Mouse (Mus musculus) intestine, embryonic 16.5 days (tissue): ENCODE measurements around the gene Ctnnbl1. TPM values are rescaled to one million over a fixed set of nuclear protein-coding genes. Genes with fewer than 3 reads are reported as not detected.

ENCODE experiments used
- ATAC-seq: fragments of 200-750 bp; cut with Nextera tagmentation; 2 replicates; pipeline ENCODE4 v1.8.0; 2017; ENCODE audit warnings: moderate TSS enrichment, moderate library complexity
- H3K27ac ChIP-seq: fragments of 300-500 bp; sonication (generic); 2 replicates; pipeline ENCODE4 v1.5.1; 2014; ENCODE audit warnings: mild to moderate bottlenecking, low read length
- H3K27me3 ChIP-seq: fragments of 300-500 bp; sonication (generic); replicated peaks from 2 replicates; pipeline ENCODE4 v1.6.1; 2014; ENCODE audit warnings: low read length, control low read depth, mixed read lengths; ENCODE audit not compliant: control insufficient read depth, insufficient read depth
- H3K36me3 ChIP-seq: fragments of 300-500 bp; sonication (generic); 2 replicates; pipeline ENCODE4 v1.6.1; 2014; ENCODE audit warnings: low read length, control low read depth; ENCODE audit not compliant: control insufficient read depth, insufficient read depth
- H3K4me1 ChIP-seq: fragments of 300-500 bp; sonication (generic); 2 replicates; pipeline ENCODE4 v1.6.1; 2014; ENCODE audit warnings: low read length, control low read depth, mixed read lengths; ENCODE audit not compliant: control insufficient read depth, insufficient read depth
- H3K4me2 ChIP-seq: fragments of 300-500 bp; sonication (generic); 2 replicates; pipeline ENCODE4 v1.6.1; 2014; ENCODE audit warnings: low read depth, low read length, control low read depth
- H3K4me3 ChIP-seq: fragments of 300-500 bp; sonication (generic); 2 replicates; pipeline ENCODE4 v1.5.1; 2014; ENCODE audit warnings: mild to moderate bottlenecking, low read length
- H3K9ac ChIP-seq: fragments of 300-500 bp; sonication (generic); 2 replicates; pipeline ENCODE4 v1.6.1; 2014; ENCODE audit warnings: low read depth, low read length
- H3K9me3 ChIP-seq: fragments of 300-500 bp; sonication (generic); 2 replicates; pipeline ENCODE4 v1.6.1; 2016; ENCODE audit warnings: low read length, control low read depth; ENCODE audit not compliant: control insufficient read depth
- WGBS: fragments of 180-500 bp; shearing (Covaris S2); extraction: QIAGEN DNeasy Blood & Tissue Kit; methylation state at CpG from one replicate; pipeline ENCODE4 v1.1.7; 2014; 5-methylcytosine and 5-hydroxymethylcytosine counted together
- polyA plus RNA-seq: library from polyadenylated mRNA; unstranded; fragments of >200 nt; fragmentation: Nextera tagmentation; extraction: Ambion mirVana; gene quantifications from 2 replicates; pipeline ENCODE4 v1.2.1, GENCODE M21; 2015

Gene Ctnnbl1
- polyA plus RNA-seq, 1 experiment from 2014 or later, result 48.2 TPM

GRCm38 (mm10) chr2:157705777-157706158, 31.4 kb upstream of the Ctnnbl1 start:
- WGBS, result 64% methylated on average over 8 of the region's 8 CpGs
- H3K9ac ChIP-seq, result no peak overlapping the region
- no peaks in the 10 kb centered on the region for H3K4me1 ChIP-seq
- H3K36me3 ChIP-seq, result no peaks in the 10 kb centered on the region
- 0 out of 2 replicates have a peak, but pooled peaks cover 2% of the 10 kb centered on the region for H3K27me3 ChIP-seq
- H3K27ac ChIP-seq, result no peak overlapping the region
- H3K4me3 ChIP-seq, result no peak overlapping the region
- ATAC-seq, result no peak
- H3K9me3 ChIP-seq, result no peaks in the 10 kb centered on the region
- H3K4me2 ChIP-seq, result no peak overlapping the region

DNA sequence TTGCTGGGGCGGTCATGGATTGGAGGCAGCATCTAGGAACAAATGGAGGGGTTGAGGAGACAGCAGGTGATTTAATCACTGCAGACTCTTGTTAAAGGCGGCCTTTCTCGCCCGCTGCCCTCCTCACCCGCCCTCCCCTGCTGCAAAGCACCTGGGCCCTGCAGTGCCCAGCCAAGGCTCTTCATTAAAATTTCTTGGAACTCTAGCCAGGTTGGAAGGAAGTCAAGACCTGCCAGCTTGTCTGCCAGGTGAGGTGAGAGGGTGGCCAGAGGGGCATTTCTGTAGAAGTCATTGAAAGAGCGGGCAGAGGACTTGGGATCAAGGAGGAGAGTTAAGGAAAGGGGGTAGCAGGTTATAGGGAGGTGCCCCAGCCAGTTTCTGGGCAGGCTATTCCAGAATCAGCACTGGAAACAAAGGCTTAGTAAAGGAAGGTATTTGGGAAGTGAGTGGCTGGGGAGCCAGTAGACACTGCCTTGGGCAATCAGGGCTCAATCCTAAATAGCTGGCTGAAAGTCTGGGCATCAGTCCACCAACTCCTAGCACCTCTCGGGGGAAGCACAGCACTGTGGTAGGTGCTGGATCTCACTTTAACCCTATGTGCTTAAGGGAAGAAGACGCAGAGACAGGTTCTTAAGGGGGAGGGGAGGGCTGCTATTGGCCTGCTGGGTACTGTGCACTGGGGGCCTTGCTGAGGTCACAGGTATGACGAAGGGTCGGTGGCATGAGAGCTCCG, 29.8 kb upstream of the Ctnnbl1 start:
- H3K4me2 ChIP-seq, result no peak overlapping the region
- no peak overlapping the region for H3K27ac ChIP-seq
- ATAC-seq, result no peak
- no peak overlapping the region for H3K9ac ChIP-seq
- H3K27me3 ChIP-seq, result 0 out of 2 replicates have a peak, but pooled peaks cover 2% of the 10 kb centered on the region
- no peaks in the 10 kb centered on the region for H3K4me1 ChIP-seq
- no peak overlapping the region for H3K4me3 ChIP-seq
- WGBS, result 56% methylated on average over 11 of the region's 11 CpGs
- no peaks in the 10 kb centered on the region for H3K36me3 ChIP-seq
- H3K9me3 ChIP-seq, result no peaks in the 10 kb centered on the region

DNA sequence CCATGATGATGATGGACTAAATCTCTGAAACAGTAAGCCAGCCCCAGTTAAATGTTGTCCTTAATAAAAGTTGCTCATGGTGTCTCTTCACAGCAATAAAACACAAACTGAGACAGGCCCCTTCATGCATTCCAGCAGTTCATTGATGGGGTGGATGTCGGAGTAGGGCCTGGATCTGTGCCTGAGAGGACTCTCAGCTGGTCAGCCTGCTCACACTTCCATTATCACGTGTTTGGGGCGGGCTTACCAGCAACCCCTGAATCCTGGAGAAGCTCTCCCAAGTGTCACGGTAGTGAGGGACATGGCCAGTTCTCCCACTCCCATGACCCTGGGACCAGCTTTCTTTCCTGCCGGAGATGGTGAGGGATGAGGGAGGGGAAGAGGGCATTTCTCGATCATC, 24.5 kb upstream of the Ctnnbl1 start:
- no peaks in the 10 kb centered on the region for H3K36me3 ChIP-seq
- no peaks in the 10 kb centered on the region for H3K27me3 ChIP-seq
- no peak overlapping the region for H3K9ac ChIP-seq
- H3K27ac ChIP-seq, result no peak overlapping the region
- WGBS, result 65% methylated on average over 6 of the region's 6 CpGs
- no peak overlapping the region for H3K4me2 ChIP-seq
- no peak overlapping the region for H3K4me3 ChIP-seq
- ATAC-seq, result no peak
- H3K4me1 ChIP-seq, result 0 out of 2 replicates have a peak, but pooled peaks cover 7% of the 10 kb centered on the region
- H3K9me3 ChIP-seq, result no peaks in the 10 kb centered on the region

GRCm38 (mm10) chr2:157715586-157716191, 21.5 kb upstream of the Ctnnbl1 start:
- 44% methylated on average over 12 of the region's 12 CpGs for WGBS
- H3K4me3 ChIP-seq, result no peak overlapping the region

DNA sequence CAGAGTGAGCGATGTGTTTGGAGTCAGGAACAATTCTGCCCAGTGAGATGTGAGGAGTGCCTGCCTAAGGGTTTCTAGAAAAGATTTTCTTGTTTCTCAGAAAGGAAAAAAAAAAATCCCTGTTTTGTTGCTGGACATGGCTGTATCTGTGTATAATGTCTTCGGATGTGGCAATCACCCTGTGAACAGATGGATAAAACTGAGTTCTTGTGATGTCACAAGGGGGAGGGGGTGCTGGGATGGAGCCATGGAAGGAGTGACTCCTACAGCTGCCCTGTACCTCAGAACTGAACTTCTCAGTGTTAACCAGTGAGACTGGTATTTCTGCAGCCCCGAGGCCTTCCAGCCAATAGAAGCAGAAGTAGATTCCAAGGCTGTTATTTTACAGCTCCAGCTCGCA, 18.8 kb upstream of the Ctnnbl1 start:
- H3K4me3 ChIP-seq, result no peak overlapping the region
- H3K4me1 ChIP-seq, result 0 out of 2 replicates have a peak, but pooled peaks cover 7% of the 10 kb centered on the region
- no peak overlapping the region for H3K9ac ChIP-seq
- no peak overlapping the region for H3K27ac ChIP-seq
- H3K9me3 ChIP-seq, result no peaks in the 10 kb centered on the region
- no peaks in the 10 kb centered on the region for H3K27me3 ChIP-seq
- no peak overlapping the region for H3K4me2 ChIP-seq
- H3K36me3 ChIP-seq, result no peaks in the 10 kb centered on the region
- no peak for ATAC-seq
- WGBS, result 47% methylated on average over 4 of the region's 4 CpGs

More at GRCm38 (mm10) chr2:157715586-157716191, 21.5 kb upstream of the Ctnnbl1 start:
- H3K9me3 ChIP-seq, result no peaks in the 10 kb centered on the region
- no peak overlapping the region for H3K9ac ChIP-seq
- no peaks in the 10 kb centered on the region for H3K36me3 ChIP-seq
- H3K27ac ChIP-seq, result no peak overlapping the region
- H3K27me3 ChIP-seq, result no peaks in the 10 kb centered on the region
- H3K4me1 ChIP-seq, result 0 out of 2 replicates have a peak, but pooled peaks cover 7% of the 10 kb centered on the region
- H3K4me2 ChIP-seq, result no peak overlapping the region
- no peak for ATAC-seq

- no peak overlapping the region for H3K4me2 ChIP-seq
- H3K4me3 ChIP-seq, result no peak overlapping the region
- 57% methylated on average over 8 of the region's 8 CpGs for WGBS
- no peaks in the 10 kb centered on the region for H3K9me3 ChIP-seq
- H3K27me3 ChIP-seq, result no peaks in the 10 kb centered on the region
- H3K36me3 ChIP-seq, result no peaks in the 10 kb centered on the region
- H3K27ac ChIP-seq, result peak overlapping the region; percentile 18; the same call in 1 of the 2 replicates
- no peak overlapping the region for H3K9ac ChIP-seq
- ATAC-seq, result no peak
- H3K4me1 ChIP-seq, result no peaks in the 10 kb centered on the region
These were observed 13.2 kb upstream of the Ctnnbl1 start for GRCm38 (mm10) chr2:157723883-157724573.

GRCm38 (mm10) chr2:157724574-157724914, 12.7 kb upstream of the Ctnnbl1 start:
- Histone ChIP-seq H3K4me1 (no peaks in the 10 kb centered on the region), H3K4me3 (no peak overlapping the region), H3K27ac (no peak overlapping the region), H3K9me3 (no peaks in the 10 kb centered on the region), H3K4me2 (no peak overlapping the region), H3K27me3 (no peaks in the 10 kb centered on the region), H3K9ac (no peak overlapping the region), H3K36me3 (no peaks in the 10 kb centered on the region)
- 39% methylated on average over 5 of the region's 5 CpGs for WGBS
- ATAC-seq, result no peak

DNA sequence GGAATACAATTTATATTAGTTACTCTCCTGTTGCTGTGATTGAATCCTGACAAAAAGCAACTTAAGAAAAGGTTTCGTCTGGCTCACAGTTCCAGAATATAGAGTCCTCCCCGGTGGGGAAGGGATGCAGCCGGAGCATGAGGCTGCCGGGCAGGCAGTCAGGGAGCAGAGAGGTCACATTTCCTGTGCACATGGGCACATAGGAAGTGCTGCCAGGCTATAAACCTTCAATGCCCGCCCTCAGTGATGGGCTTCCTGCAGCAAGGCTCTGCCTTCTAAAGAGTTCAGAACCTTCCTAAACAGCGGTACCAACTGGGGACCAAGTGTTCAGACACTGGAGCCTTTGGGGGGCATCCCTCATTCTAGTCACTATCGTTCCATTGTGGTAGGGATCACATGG, 7.4 kb downstream of the Ctnnbl1 start:
- H3K4me2 ChIP-seq, result no peak overlapping the region
- WGBS, result 73% methylated on average over 7 of the region's 7 CpGs
- no peaks in the 10 kb centered on the region for H3K36me3 ChIP-seq
- no peaks in the 10 kb centered on the region for H3K4me1 ChIP-seq
- H3K27ac ChIP-seq, result no peak overlapping the region
- no peak overlapping the region for H3K4me3 ChIP-seq
- no peaks in the 10 kb centered on the region for H3K9me3 ChIP-seq
- ATAC-seq, result no peak
- H3K27me3 ChIP-seq, result no peaks in the 10 kb centered on the region
- no peak overlapping the region for H3K9ac ChIP-seq

DNA sequence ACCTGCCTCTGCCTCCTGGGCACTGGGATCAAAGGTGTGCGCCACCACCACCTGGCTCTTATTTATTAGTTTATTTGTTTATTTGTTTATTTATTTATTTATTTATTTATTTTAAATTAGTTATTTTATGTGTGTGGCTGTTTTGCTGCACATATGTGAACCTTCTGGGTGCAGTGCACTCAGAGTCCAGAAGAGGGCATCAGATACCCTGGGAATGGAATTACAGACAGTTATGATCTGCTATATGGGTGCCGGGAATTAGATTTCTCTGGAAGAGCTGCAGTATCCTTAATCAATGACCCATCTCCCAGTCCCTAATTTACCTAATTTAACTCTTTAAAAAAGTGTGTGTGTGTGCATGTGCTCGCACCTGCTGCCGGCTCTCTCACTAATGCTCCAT, 8.5 kb downstream of the Ctnnbl1 start:
- ATAC-seq, result no peak
- no peaks in the 10 kb centered on the region for H3K27me3 ChIP-seq
- no peak overlapping the region for H3K9ac ChIP-seq
- H3K4me2 ChIP-seq, result no peak overlapping the region
- WGBS, result 96% methylated on average over 4 of the region's 4 CpGs
- no peak overlapping the region for H3K27ac ChIP-seq
- no peak overlapping the region for H3K4me3 ChIP-seq
- H3K9me3 ChIP-seq, result no peaks in the 10 kb centered on the region
- H3K4me1 ChIP-seq, result peaks cover 2% of the 10 kb centered on the region; the same call in 1 of the 2 replicates
- H3K36me3 ChIP-seq, result no peaks in the 10 kb centered on the region
